Mouse (Mus musculus) thymus, adult 2 months (tissue): ENCODE measurements around the gene Msi2.

Experiments
- CTCF ChIP-seq: fragments of 200-500 bp; IDR thresholded peaks from 2 replicates; pipeline ENCODE4 v1.5.1; 2012; ENCODE audit warnings: mild to moderate bottlenecking, control low read depth, low read length, moderate library complexity, borderline replicate concordance; ENCODE audit not compliant: control insufficient read depth, poor library complexity, insufficient read depth; ENCODE audit errors: extremely low read depth
- POLR2A ChIP-seq: fragments of 200-500 bp; IDR thresholded peaks from 2 replicates; pipeline ENCODE4 v1.6.1; 2012; ENCODE audit warnings: mild to moderate bottlenecking, low read length, control low read depth, moderate library complexity; ENCODE audit not compliant: control insufficient read depth, poor library complexity, insufficient read depth; ENCODE audit errors: extremely low read depth

- no peak for TF ChIP-seq POLR2A
- no peak for TF ChIP-seq CTCF
These were observed 420.8 kb downstream of the Msi2 start for GRCm38 (mm10) chr11:88297526-88297925.
